Mouse (Mus musculus) CD4-positive helper T cell, adult 2 months (primary cell): Measurements from ENCODE around the gene Pck1.

Experiments used
- DNase-seq: peaks from one replicate; pipeline ENCODE4 v3.0.0-alpha.2; 2012; ENCODE audit warnings: low read depth, missing footprints, low spot score

The Pck1 gene

GRCm38 (mm10) chr2:173148001-173148400 lies 4.8 kb upstream of the Pck1 start:
- DNase-seq, result no peak

- no peak for DNase-seq
Measured at GRCm38 (mm10) chr2:173151352-173151751, 1.5 kb upstream of the Pck1 start.

- DNase-seq, result no peak
Measured at GRCm38 (mm10) chr2:173151784-173152284, 1.0 kb upstream of the Pck1 start.

- DNase-seq, result no peak
Measured at GRCm38 (mm10) chr2:173153266-173153665, 418 bp downstream of the Pck1 start.

DNA sequence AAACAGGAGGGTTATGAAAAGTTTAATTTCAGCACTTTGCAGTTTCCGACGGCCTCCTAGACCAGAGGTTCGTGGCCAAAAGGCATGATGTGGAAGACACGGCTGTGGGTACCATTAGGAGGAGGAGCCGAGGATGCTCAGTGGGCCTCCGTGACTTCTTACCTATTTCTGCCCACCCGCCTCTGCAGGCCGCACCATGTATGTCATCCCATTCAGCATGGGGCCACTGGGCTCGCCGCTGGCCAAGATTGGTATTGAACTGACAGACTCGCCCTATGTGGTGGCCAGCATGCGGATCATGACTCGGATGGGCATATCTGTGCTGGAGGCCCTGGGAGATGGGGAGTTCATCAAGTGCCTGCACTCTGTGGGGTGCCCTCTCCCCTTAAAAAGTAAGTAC lies 1.7 kb downstream of the Pck1 start:
- no peak for DNase-seq

GRCm38 (mm10) chr2:173154962-173155361 lies 2.1 kb downstream of the Pck1 start:
- no peak for DNase-seq

- DNase-seq, result no peak
Measured at GRCm38 (mm10) chr2:173155907-173156306, 3.1 kb downstream of the Pck1 start.

DNA sequence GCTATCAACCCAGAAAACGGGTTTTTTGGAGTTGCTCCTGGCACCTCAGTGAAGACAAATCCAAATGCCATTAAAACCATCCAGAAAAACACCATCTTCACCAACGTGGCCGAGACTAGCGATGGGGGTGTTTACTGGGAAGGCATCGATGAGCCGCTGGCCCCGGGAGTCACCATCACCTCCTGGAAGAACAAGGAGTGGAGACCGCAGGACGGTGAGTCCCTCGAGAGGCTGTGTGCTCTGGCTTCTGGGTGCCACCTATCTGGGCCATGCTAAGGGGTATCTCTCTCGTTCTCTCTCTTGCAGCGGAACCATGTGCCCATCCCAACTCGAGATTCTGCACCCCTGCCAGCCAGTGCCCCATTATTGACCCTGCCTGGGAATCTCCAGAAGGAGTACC lies 4.1 kb downstream of the Pck1 start:
- no peak for DNase-seq

- no peak for DNase-seq
Measured at GRCm38 (mm10) chr2:173157376-173157775, 4.5 kb downstream of the Pck1 start.

GRCm38 (mm10) chr2:173157871-173158270 lies 5.0 kb downstream of the Pck1 start:
- no peak for DNase-seq

- DNase-seq, result no peak
Measured at GRCm38 (mm10) chr2:173158390-173159055, 5.7 kb downstream of the Pck1 start.

GRCm38 (mm10) chr2:173159354-173160311 lies 6.8 kb downstream of the Pck1 start:
- DNase-seq, result peak; percentile 65

DNA sequence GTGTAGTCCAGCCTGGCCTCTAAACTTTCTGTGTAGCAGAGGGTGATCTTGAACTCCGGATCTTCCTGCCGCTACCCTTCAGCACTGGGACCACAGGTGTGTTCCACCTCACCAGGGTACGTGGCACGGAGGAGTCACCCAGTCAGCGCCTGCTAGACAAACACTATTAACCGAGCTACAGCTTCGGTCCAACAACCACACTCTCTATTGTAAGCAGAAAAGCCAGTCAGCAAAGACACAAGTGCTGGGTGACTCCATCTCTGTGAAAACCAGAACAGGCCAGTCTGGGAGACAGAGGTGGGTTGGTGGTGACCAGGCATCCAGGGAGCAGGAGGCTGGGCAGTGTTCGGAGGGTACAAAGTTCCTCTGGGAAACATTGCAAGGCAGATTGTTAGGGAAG lies 10.5 kb downstream of the Pck1 start:
- DNase-seq, result no peak

DNA sequence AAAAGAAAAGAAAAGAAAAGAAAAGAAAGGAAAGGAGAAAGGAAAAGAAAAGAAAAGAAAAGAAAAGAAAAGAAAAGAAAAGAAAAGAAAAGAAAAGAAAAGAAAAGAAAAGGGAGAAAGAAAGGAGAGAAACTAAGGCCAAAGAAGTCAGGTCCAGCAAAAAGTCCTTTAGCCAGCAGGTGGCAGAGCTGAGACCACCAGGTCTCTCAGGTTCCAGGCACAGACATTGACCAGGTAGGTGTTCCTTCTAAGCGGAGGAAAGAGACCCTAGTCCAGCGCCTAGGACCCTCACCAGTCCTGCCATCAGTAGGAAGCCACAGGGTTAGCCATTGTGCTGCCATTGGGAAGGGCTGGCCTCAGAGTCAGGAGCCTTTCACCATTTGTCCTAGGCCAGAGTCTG lies 11.5 kb downstream of the Pck1 start:
- no peak for DNase-seq

- DNase-seq, result no peak
Measured at GRCm38 (mm10) chr2:173164946-173165345, 12.1 kb downstream of the Pck1 start.

DNA sequence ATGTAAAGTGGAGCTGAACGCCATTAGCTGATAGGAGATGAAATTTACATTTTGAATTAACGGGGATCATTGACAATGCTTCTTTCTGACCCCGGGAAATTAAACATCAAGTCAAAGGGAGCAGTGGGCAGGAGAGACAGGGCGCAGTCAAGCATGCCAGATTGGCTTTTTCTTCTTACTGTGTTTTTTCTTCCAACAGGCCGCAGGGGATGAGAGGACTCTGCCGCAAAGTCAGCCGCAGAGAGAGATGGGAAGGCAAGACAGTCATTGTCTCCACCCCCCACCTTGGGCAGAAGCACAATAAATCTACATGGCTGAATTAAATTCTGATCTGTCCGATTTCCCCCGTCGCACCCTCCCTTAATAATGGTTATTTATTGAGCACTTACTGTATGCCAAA lies 12.5 kb downstream of the Pck1 start:
- DNase-seq, result no peak

GRCm38 (mm10) chr2:173168411-173168851 lies 15.6 kb downstream of the Pck1 start:
- DNase-seq, result no peak

GRCm38 (mm10) chr2:173170081-173170480 lies 17.2 kb downstream of the Pck1 start:
- DNase-seq, result no peak

DNA sequence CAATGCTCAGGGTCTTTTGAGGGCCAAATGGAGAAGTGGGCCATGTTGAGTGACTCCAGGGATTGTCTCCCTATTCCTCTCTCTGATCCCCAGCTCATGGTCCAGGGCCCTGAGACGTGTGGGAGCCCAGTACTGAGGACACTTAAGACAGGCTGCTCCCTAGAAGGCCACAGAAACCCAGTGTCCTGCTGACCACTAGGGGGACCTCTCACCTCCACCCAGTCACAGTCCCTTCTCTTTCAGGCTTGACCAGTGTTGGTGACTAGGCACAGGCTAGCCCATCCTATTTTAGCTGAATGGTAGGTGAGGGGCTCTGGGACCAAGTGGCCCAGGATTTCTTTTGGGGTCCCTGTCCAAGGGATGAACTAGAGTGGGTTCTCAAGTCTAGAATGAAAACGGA lies 17.9 kb downstream of the Pck1 start:
- DNase-seq, result no peak

GRCm38 (mm10) chr2:173171470-173171869 lies 18.6 kb downstream of the Pck1 start:
- no peak for DNase-seq

- DNase-seq, result no peak
Measured at GRCm38 (mm10) chr2:173171956-173172355, 19.1 kb downstream of the Pck1 start.

DNA sequence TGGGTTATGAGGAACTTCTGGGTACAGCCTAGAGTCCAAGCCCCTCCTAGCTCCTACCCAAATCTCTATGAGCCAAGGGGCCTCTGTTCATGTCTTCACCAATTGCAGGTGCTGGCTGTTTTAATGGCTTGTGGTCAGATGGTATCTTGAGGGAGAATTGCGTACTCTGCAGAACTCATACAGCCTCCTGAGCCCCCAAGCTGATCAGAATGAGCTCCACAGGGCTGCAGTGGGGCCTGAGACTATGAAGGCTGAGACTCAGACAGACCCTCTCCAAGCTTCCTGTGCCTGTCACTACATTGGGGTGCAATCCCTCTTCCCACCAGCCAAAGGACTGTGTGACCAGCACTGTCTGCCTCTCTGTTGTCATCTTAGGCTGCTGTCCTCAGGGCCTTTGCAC lies 19.5 kb downstream of the Pck1 start:
- no peak for DNase-seq

GRCm38 (mm10) chr2:173173008-173173407 lies 20.2 kb downstream of the Pck1 start:
- no peak for DNase-seq
